Mouse (Mus musculus): Measurements from ENCODE around the gene Nup54. TPM values are rescaled to one million over a fixed set of nuclear protein-coding genes. Genes with fewer than 3 reads are reported as not detected.

Nup54 gene
- total RNA-seq, 2 experiments from 2014 or later, result 12.0 to 16.2 TPM

- DNase-seq, result no peak
Measured at GRCm38 (mm10) chr5:92413271-92413981, 21.6 kb downstream of the Nup54 start.

- no peak for DNase-seq
Measured at GRCm38 (mm10) chr5:92411461-92412140, 23.4 kb downstream of the Nup54 start.

DNA sequence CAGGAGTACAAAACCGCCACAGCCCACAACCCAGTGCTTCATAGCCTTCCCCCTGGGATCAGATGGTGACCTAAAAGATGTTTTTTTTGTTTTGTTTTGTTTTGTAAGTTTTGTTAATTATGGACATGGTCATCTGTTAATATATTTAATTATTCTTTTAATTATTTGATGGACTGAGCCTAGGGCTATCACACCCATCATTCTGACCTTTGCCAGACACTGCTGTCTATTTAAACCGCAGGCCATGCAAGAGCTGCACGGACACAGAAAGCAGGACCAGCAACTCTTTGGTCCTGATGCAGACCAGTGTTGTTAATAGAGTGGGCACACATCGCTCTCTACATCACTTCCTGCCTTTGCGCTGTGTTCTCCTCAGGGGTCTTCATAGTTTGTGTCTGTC lies 24.5 kb downstream of the Nup54 start:
- DNase-seq, result no peak

DNA sequence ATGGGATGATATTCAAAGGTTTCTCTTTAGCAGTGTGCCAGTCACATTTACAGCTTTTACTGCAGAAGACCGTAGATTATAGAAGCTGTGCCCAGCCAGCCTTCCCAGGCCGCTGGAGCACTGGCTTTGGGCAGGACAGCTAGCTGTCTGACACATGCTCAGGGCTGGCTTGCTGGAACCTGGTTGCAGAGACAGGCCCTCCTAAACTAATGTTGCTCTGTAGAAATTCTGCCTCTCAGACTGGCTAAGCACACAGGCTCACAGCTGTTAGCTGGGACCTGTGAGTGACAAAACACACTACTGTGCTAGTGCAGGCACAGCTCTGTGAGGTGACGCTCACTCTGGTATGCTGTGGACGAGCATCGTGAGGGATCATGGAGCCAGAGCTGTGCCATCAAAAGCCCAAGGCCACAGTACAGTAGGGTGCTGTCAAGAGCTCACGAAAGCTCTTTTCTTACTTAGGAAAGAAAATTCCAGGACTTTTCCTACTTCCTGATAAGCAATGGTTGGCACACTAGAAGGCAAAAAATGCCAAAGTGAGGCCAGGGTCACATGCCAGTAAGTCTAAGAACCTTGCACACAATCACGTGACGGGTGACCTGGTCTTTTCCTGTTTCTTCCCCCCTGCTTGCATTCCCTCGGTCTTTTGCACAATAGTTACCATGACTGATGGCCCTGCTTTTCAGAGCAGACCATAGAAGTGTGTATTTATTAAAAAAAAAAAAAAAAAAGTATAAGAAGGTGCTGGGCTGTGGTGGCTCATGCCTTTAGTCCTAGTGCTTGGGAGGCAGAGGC lies 25.5 kb downstream of the Nup54 start:
- no peak for DNase-seq

- no peak for DNase-seq
Measured at GRCm38 (mm10) chr5:92404400-92404678, 30.7 kb downstream of the Nup54 start.

GRCm38 (mm10) chr5:92403562-92404399 lies 31.2 kb downstream of the Nup54 start:
- DNase-seq, result no peak

- no peak for DNase-seq
Measured at GRCm38 (mm10) chr5:92402816-92403215, 32.2 kb downstream of the Nup54 start.

GRCm38 (mm10) chr5:92398153-92398552 lies 36.9 kb downstream of the Nup54 start:
- DNase-seq, result peak; percentile 80

DNA sequence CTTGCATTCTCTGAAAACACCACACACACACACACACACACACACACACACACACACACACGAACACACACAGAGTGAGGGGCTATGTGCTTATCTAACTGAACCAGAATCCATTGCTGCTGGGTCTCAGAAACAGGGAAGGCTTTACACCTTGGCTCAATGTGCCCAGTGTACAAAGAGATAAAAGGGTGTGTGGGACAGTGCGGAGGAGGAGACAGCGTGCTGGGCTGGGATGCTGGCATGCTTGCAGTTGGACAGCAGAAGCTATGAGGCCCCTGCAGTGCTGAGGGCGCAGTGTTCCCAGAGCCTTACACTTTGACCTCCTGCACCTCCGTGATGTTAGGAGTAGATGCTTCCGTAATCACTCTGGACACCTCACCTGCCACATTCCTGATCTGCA lies 38.5 kb downstream of the Nup54 start:
- no peak for DNase-seq

DNA sequence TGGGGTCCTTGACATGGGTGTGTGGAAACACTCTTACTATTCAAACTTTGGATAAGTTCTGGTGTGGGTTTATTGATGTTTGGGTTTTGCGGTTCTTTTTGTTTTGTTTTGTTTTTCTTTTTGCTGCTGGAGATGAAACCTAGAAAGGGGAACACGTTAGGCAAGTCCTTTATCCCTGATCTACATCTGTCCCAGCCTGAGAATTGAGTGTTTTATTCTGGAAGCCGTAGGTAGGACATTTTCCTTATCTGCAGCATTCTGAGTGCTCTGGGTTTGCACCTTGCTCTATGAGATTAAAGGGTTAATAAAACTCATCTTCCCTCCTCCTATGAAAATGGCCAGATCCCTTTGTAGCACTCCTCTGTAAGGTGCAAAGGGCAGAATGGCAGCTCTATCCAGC lies 39.3 kb downstream of the Nup54 start:
- no peak for DNase-seq

- DNase-seq, result no peak
Measured at GRCm38 (mm10) chr5:92393863-92394262, 41.2 kb downstream of the Nup54 start.

- DNase-seq, result no peak
Measured at GRCm38 (mm10) chr5:92392542-92392941, 42.5 kb downstream of the Nup54 start.

DNA sequence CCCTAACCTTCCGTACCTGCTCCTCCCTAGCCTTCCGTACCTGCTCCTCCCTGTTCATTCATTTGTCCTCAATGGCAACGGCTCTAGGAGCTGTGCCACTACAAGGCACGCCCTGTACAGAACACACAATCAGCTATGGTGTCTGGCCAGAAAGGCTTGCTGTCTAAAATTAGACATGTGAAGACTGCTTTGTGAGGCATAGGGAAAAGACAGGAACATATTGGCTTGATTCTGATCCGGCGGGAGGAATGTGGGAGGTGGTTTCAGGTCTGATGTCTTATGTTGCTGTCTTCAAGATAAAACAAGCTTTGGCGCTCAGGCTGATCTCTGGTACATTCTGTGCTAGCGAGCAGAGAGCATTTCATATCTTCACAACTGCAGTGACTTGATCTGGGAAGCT lies 44.4 kb downstream of the Nup54 start:
- no peak for DNase-seq

GRCm38 (mm10) chr5:92389977-92390376 lies 45.0 kb downstream of the Nup54 start:
- no peak for DNase-seq

DNA sequence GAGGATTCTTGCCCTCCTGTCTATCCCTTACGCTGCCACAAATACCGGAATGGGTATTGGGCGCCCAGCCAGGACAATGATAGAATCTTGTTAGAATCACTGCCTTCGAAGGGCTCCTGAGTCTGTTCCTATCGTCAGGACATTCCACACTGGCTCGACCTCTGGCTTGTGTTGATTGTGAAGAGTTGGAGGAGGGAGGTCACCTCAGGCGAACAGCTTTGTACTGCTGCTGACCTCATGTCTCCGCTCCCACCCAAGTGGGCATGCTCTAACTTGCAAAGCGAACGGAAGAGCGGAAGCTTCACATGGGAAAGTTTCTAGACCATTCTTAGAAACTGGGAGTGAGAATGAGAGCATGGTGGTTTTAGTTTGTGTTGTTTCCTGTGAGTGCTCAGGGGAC lies 47.6 kb downstream of the Nup54 start:
- DNase-seq, result peak; percentile 63

- DNase-seq, result no peak
Measured at GRCm38 (mm10) chr5:92386643-92387042, 48.4 kb downstream of the Nup54 start.

DNA sequence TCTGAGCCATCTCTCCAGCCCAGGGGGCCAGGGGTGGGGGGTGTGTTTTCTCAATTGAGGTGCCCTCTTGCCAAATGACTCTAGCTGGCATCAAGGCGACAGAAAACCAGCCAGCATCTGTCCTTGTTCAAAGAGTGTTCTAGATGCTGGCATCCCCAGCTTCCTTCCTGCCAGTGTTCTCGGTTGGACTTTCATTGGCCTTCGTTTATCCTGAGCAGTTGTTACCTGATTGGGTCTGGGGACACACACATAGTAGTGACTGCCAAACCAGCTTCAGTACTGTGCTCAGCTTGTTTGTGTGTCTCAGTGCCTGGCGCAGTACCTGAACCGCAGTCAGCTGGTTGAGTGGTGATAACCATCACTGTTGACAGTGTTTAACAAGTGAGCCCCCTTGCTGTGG lies 48.9 kb downstream of the Nup54 start:
- no peak for DNase-seq

GRCm38 (mm10) chr5:92384855-92385254 lies 50.2 kb downstream of the Nup54 start:
- DNase-seq, result no peak

GRCm38 (mm10) chr5:92383747-92384146 lies 51.3 kb downstream of the Nup54 start:
- no peak for DNase-seq

DNA sequence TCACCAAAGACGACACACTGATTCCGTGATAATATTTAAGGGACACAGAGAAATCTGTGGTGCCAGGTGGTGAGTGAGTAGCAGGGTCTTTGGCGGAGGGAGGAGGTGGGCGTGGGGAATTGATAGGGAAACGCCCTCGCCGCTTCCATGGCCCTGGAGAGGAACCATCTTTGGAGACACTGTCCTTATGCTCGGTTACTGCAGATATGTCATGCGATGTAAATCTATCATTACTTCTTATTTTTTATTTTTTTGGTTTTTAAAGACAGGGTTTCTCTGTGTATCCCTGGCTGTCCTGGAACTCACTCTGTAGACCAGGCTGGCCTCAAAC lies 52.7 kb downstream of the Nup54 start:
- no peak for DNase-seq

- DNase-seq, result peak; percentile 80
Measured at GRCm38 (mm10) chr5:92381550-92382348, 53.3 kb downstream of the Nup54 start.
